Mouse (Mus musculus) E14TG2a.4 (cell line): Measurements from ENCODE around the gene Ptpn9.
"Not testable (repeated sequence)": the region's sequence is repeated elsewhere in the genome, so short reads cannot be mapped to it uniquely, and the experiment has no call there.

Source experiments
- H3K27me3 ChIP-seq: 2 replicates; pipeline ENCODE4 v1.6.1; 2014; ENCODE audit warnings: low read length, control low read depth; ENCODE audit not compliant: insufficient read depth
- H3K36me3 ChIP-seq: 2 replicates; pipeline ENCODE4 v1.6.1; 2014; ENCODE audit warnings: low read length, control low read depth; ENCODE audit not compliant: insufficient read depth
- H3K4me1 ChIP-seq: replicated peaks from 2 replicates; pipeline ENCODE4 v1.6.1; 2014; ENCODE audit warnings: low read depth, low read length, control low read depth
- H3K4me3 ChIP-seq: replicated peaks from 2 replicates; pipeline ENCODE4 v1.5.1; 2014; ENCODE audit warnings: mild to moderate bottlenecking, low read length
- H3K9me3 ChIP-seq: 2 replicates; pipeline ENCODE4 v1.6.1; 2014; ENCODE audit warnings: low read length, control low read depth
- CTCF ChIP-seq: conservative IDR thresholded peaks from 2 replicates; pipeline ENCODE4 v1.5.1; 2014; ENCODE audit warnings: low read length
- NANOG ChIP-seq: IDR thresholded peaks from 2 replicates; pipeline ENCODE4 v1.6.1; 2014; ENCODE audit warnings: borderline replicate concordance, low read length, mixed read lengths
- POU5F1 ChIP-seq: IDR thresholded peaks from 2 replicates; pipeline ENCODE4 v1.6.1; 2014; ENCODE audit warnings: low read length, borderline replicate concordance

Gene Ptpn9

GRCm38 (mm10) chr9:56961591-56961990 lies 33.1 kb upstream of the Ptpn9 start:
- TF ChIP-seq CTCF (peak; percentile 18), NANOG (no peak), POU5F1 (no peak)
- Histone ChIP-seq H3K27me3 (no peaks in the 10 kb centered on the region), H3K9me3 (peaks cover 8% of the 10 kb centered on the region; the same call in 1 of the 2 replicates)

GRCm38 (mm10) chr9:56970158-56970557 lies 24.6 kb upstream of the Ptpn9 start:
- no peak for TF ChIP-seq CTCF
- no peak for TF ChIP-seq POU5F1
- no peak for TF ChIP-seq NANOG
- peaks cover 77% of the 10 kb centered on the region for H3K36me3 ChIP-seq
- H3K4me3 ChIP-seq: no peak overlapping the region
- H3K4me1 ChIP-seq: peaks cover 6% of the 10 kb centered on the region
- H3K9me3 ChIP-seq: no peaks in the 10 kb centered on the region
- H3K27me3 ChIP-seq: no peaks in the 10 kb centered on the region

More at GRCm38 (mm10) chr9:56961591-56961990, 33.1 kb upstream of the Ptpn9 start:
- H3K36me3 ChIP-seq: peaks cover 60% of the 10 kb centered on the region
- peaks cover 5% of the 10 kb centered on the region; the same call in 1 of the 2 replicates for H3K4me1 ChIP-seq
- no peak overlapping the region for H3K4me3 ChIP-seq

- Histone ChIP-seq H3K4me3 (no peak overlapping the region), H3K9me3 (no peaks in the 10 kb centered on the region), H3K4me1 (peaks cover 6% of the 10 kb centered on the region), H3K27me3 (no peaks in the 10 kb centered on the region), H3K36me3 (peaks cover 65% of the 10 kb centered on the region)
- TF ChIP-seq NANOG: no peak
- no peak for TF ChIP-seq POU5F1
- TF ChIP-seq CTCF: no peak
Measured at GRCm38 (mm10) chr9:56973960-56974524, 20.7 kb upstream of the Ptpn9 start.

GRCm38 (mm10) chr9:56975199-56975598 lies 19.5 kb upstream of the Ptpn9 start:
- H3K27me3 ChIP-seq: no peaks in the 10 kb centered on the region

GRCm38 (mm10) chr9:56980186-56980585 lies 14.5 kb upstream of the Ptpn9 start:
- Histone ChIP-seq H3K4me1 (no peaks in the 10 kb centered on the region; the same call in 1 of the 2 replicates), H3K36me3 (peaks cover 62% of the 10 kb centered on the region), H3K4me3 (no peak overlapping the region), H3K9me3 (peaks cover 4% of the 10 kb centered on the region; the same call in 1 of the 2 replicates), H3K27me3 (no peaks in the 10 kb centered on the region)
- no peak for TF ChIP-seq CTCF

More at GRCm38 (mm10) chr9:56975199-56975598, 19.5 kb upstream of the Ptpn9 start:
- Histone ChIP-seq H3K4me1 (peaks cover 6% of the 10 kb centered on the region), H3K9me3 (peaks cover 2% of the 10 kb centered on the region; the same call in 1 of the 2 replicates), H3K4me3 (no peak overlapping the region), H3K36me3 (peaks cover 63% of the 10 kb centered on the region)
- no peak for TF ChIP-seq NANOG
- no peak for TF ChIP-seq CTCF
- no peak for TF ChIP-seq POU5F1

GRCm38 (mm10) chr9:56981502-56981901 lies 13.2 kb upstream of the Ptpn9 start:
- TF ChIP-seq POU5F1 (no peak), CTCF (no peak), NANOG (no peak)
- Histone ChIP-seq H3K9me3 (peaks cover 4% of the 10 kb centered on the region; the same call in 1 of the 2 replicates), H3K4me1 (no peaks in the 10 kb centered on the region; the same call in 1 of the 2 replicates), H3K27me3 (no peaks in the 10 kb centered on the region), H3K36me3 (peaks cover 58% of the 10 kb centered on the region), H3K4me3 (no peak overlapping the region)

- H3K9me3 ChIP-seq: no peaks in the 10 kb centered on the region
- TF ChIP-seq POU5F1 (no peak), CTCF (no peak), NANOG (no peak)
- H3K27me3 ChIP-seq: peaks cover 20% of the 10 kb centered on the region
- no peaks in the 10 kb centered on the region for H3K36me3 ChIP-seq
- H3K4me1 ChIP-seq: peaks cover 18% of the 10 kb centered on the region
- H3K4me3 ChIP-seq: peak overlapping the region; percentile 91
Measured at GRCm38 (mm10) chr9:56995198-56996027, 690 bp downstream of the Ptpn9 start.

GRCm38 (mm10) chr9:56996028-56996346 lies 1.3 kb downstream of the Ptpn9 start:
- Histone ChIP-seq H3K36me3 (no peaks in the 10 kb centered on the region), H3K9me3 (no peaks in the 10 kb centered on the region), H3K27me3 (peaks cover 20% of the 10 kb centered on the region), H3K4me3 (peak overlapping the region; percentile 91), H3K4me1 (peaks cover 18% of the 10 kb centered on the region)
- no peak for TF ChIP-seq CTCF
- no peak for TF ChIP-seq POU5F1
- no peak for TF ChIP-seq NANOG

GRCm38 (mm10) chr9:56997206-56997605 lies 2.5 kb downstream of the Ptpn9 start:
- H3K9me3 ChIP-seq, H3K36me3 ChIP-seq, H3K4me3 ChIP-seq: not testable (repeated sequence)

More at GRCm38 (mm10) chr9:56997206-56997605, 2.5 kb downstream of the Ptpn9 start:
- H3K4me1 ChIP-seq: peaks cover 18% of the 10 kb centered on the region
- peaks cover 20% of the 10 kb centered on the region for H3K27me3 ChIP-seq
